Mouse (Mus musculus): ENCODE data around the gene Cfap46. TPM values are rescaled to one million over a fixed set of nuclear protein-coding genes. Genes with fewer than 3 reads are reported as not detected.

Cfap46 gene
- polyA plus RNA-seq, 1 experiment from 2014 or later, result 0.29 TPM

DNA sequence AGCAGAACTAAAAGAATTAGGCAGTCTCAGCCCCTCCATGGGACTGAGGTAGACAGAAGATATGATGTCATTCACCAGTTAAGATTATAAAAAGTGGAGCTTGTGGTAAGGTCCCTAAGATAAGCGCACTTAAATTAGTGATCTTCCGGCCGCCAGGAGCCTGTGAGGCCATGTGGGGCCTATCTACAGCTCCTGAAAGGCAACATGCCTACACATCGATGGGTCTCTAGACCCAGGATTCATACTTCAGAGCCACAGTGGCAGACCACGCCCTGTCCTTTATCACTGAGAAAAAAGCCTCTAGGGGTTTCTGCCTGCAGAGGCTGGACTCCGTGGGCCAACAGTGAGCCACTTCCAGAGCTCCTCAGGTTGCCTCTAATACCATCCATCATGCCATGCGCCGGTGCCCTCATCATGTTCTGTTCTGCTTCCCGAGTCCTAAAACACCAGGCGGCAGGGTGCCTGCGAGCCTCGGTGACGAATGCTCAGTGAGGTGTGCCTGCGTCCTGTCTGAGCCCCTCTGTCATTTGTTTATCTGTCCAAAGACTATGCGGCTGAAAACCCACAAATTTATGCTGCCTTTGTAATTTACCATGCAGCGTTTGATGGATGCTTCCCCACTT, 107.4 kb downstream of the Cfap46 start:
- Histone ChIP-seq H3K36me3 (peaks cover 18% of the 10 kb centered on the region), H3K27me3 (peaks cover 47% of the 10 kb centered on the region), H3K9ac (replicated peaks) (no peak overlapping the region), H3K9me3 (no peaks in the 10 kb centered on the region), H3K4me1 (replicated peaks) (peaks cover 6% of the 10 kb centered on the region; the same call in 1 of the 2 replicates), H3K4me3 (replicated peaks) (no peak overlapping the region), H3K27ac (no peak overlapping the region), H3K4me2 (no peak overlapping the region)
- WGBS, result 78% methylated on average over 16 of the region's 16 CpGs
- no peak for ATAC-seq (ENCODE audit: insufficient number of reproducible peaks, insufficient read depth, low FRiP score, low TSS enrichment, low read depth)

DNA sequence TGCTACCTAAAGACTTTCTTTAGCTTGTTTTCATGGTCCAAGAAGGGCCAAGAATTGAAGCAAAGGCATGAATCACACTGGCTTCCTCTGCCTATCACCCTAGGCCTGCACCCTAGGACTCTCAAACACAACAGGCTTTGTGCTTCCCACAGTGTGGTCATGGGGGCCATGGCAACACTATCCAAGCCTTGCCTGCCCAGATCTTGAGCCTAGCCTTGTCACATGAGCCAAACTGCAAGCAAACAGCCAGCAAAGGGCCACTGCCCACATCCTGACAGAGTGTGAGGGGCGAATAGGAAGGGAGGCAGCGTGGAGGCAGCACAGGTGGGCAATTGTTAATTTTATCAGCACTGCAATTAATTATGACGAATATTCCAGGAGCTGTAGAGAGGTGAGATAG, 111.0 kb downstream of the Cfap46 start:
- Histone ChIP-seq H3K4me2 (no peak overlapping the region), H3K9me3 (no peaks in the 10 kb centered on the region), H3K36me3 (peaks cover 14% of the 10 kb centered on the region; the same call in 1 of the 2 replicates), H3K4me1 (replicated peaks) (no peaks in the 10 kb centered on the region), H3K4me3 (replicated peaks) (no peak overlapping the region), H3K9ac (replicated peaks) (no peak overlapping the region), H3K27ac (no peak overlapping the region), H3K27me3 (peaks cover 12% of the 10 kb centered on the region)
- ATAC-seq (ENCODE audit: insufficient number of reproducible peaks, insufficient read depth, low FRiP score, low TSS enrichment, low read depth), result no peak
- 74% methylated on average over 3 of the region's 3 CpGs for whole genome bisulfite sequencing

DNA sequence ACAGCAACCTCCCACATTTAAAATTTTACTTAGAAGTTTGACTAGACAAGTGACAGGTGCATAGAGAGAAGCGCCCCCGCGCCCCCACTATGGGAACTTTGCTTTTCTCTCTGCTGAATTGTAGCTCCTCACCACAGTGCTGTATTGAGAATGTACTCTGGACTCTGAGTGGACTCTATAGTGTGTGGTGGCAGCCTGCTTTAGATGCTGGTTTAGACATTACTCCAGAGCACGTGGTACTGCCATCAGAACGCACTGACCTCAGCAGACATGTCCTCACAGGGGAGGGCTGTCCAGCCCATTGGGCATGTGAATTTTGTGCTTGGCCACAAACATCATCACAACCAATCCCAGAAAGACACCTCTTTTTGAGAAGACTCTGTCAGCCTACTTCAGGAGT, 112.8 kb downstream of the Cfap46 start:
- no peaks in the 10 kb centered on the region for H3K9me3 ChIP-seq
- H3K4me3 ChIP-seq (replicated peaks), result no peak overlapping the region
- 93% methylated on average over 5 of the region's 5 CpGs for WGBS
- peaks cover 22% of the 10 kb centered on the region; the same call in 1 of the 2 replicates for H3K36me3 ChIP-seq
- no peaks in the 10 kb centered on the region; the same call in 1 of the 2 replicates for H3K27me3 ChIP-seq
- ATAC-seq (ENCODE audit: insufficient number of reproducible peaks, insufficient read depth, low FRiP score, low TSS enrichment, low read depth), result no peak
- H3K27ac ChIP-seq, result no peak overlapping the region
- H3K9ac ChIP-seq (replicated peaks), result no peak overlapping the region
- no peak overlapping the region for H3K4me2 ChIP-seq
- no peaks in the 10 kb centered on the region for H3K4me1 ChIP-seq (replicated peaks)

DNA sequence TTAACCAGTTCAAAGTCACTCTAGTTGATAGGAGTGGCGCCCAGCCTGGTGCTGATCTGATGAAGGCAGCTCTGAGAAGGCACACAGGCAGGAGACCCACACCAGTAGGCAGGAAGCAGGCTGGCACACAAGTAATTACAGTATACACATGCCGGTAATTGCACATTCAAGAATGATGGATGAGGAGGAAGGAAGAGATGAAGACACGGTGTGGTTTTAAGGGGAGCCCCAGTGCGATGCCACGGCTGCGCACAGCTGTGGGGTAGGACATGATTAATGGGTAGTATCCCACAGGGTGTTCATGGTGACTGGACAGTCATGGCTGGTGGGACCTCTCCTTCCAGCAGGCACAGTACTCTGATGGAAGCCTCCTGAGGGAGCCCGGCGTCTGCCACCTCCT, 117.1 kb downstream of the Cfap46 start:
- no peaks in the 10 kb centered on the region for H3K27me3 ChIP-seq
- ATAC-seq (ENCODE audit: insufficient number of reproducible peaks, insufficient read depth, low FRiP score, low TSS enrichment, low read depth), result no peak
- 75% methylated on average over 8 of the region's 8 CpGs for WGBS

GRCm38 (mm10) chr7:139565998-139566397, 117.6 kb downstream of the Cfap46 start:
- WGBS, result 89% methylated on average over 6 of the region's 6 CpGs
- Histone ChIP-seq H3K4me1 (replicated peaks) (no peaks in the 10 kb centered on the region), H3K27me3 (no peaks in the 10 kb centered on the region), H3K27ac (no peak overlapping the region), H3K36me3 (peaks cover 21% of the 10 kb centered on the region; the same call in 1 of the 2 replicates), H3K4me3 (replicated peaks) (no peak overlapping the region), H3K9me3 (no peaks in the 10 kb centered on the region), H3K9ac (replicated peaks) (no peak overlapping the region), H3K4me2 (no peak overlapping the region)
- ATAC-seq (ENCODE audit: insufficient number of reproducible peaks, insufficient read depth, low FRiP score, low TSS enrichment, low read depth), result no peak

More for the DNA sequence above, 117.1 kb downstream of the Cfap46 start:
- Histone ChIP-seq H3K27ac (no peak overlapping the region), H3K4me3 (replicated peaks) (no peak overlapping the region), H3K4me2 (no peak overlapping the region), H3K4me1 (replicated peaks) (no peaks in the 10 kb centered on the region), H3K36me3 (peaks cover 21% of the 10 kb centered on the region; the same call in 1 of the 2 replicates), H3K9me3 (no peaks in the 10 kb centered on the region), H3K9ac (replicated peaks) (no peak overlapping the region)

DNA sequence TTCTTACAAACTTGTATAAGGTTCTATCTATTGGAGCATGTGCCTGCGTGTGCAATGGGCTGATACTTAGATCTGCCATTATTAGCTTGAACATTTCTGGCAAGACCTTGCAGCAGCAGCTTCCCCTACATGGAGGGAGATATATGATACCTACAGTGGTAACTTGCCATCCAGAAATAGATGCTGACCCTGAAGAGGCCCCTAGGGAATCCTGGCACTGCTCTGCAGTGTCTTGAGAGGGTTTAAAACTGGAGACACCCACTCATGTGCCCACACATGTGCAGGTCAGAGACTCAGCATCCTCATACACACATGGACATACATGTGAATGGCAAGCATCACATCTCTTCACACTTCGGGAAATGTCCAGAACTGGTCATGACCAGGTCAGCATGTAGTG, 119.5 kb downstream of the Cfap46 start:
- Histone ChIP-seq H3K4me1 (replicated peaks) (no peaks in the 10 kb centered on the region), H3K36me3 (peaks cover 29% of the 10 kb centered on the region; the same call in 1 of the 2 replicates), H3K9me3 (no peaks in the 10 kb centered on the region), H3K4me3 (replicated peaks) (no peak overlapping the region), H3K9ac (replicated peaks) (no peak overlapping the region), H3K27ac (no peak overlapping the region), H3K4me2 (no peak overlapping the region), H3K27me3 (no peaks in the 10 kb centered on the region)
- WGBS, result 84% methylated on average over 2 of the region's 2 CpGs
- ATAC-seq (ENCODE audit: insufficient number of reproducible peaks, insufficient read depth, low FRiP score, low TSS enrichment, low read depth), result no peak

GRCm38 (mm10) chr7:139563425-139563824, 120.2 kb downstream of the Cfap46 start:
- ATAC-seq (ENCODE audit: insufficient number of reproducible peaks, insufficient read depth, low FRiP score, low TSS enrichment, low read depth), result no peak
- Histone ChIP-seq H3K27me3 (no peaks in the 10 kb centered on the region), H3K9me3 (no peaks in the 10 kb centered on the region), H3K27ac (no peak overlapping the region), H3K9ac (replicated peaks) (no peak overlapping the region), H3K4me3 (replicated peaks) (no peak overlapping the region), H3K4me2 (no peak overlapping the region), H3K36me3 (peaks cover 31% of the 10 kb centered on the region), H3K4me1 (replicated peaks) (no peaks in the 10 kb centered on the region)
- WGBS, result 73% methylated on average over 4 of the region's 4 CpGs

- Histone ChIP-seq H3K27ac (no peak overlapping the region), H3K9me3 (no peaks in the 10 kb centered on the region), H3K9ac (replicated peaks) (no peak overlapping the region), H3K27me3 (no peaks in the 10 kb centered on the region), H3K36me3 (peaks cover 13% of the 10 kb centered on the region), H3K4me1 (replicated peaks) (no peaks in the 10 kb centered on the region), H3K4me3 (replicated peaks) (no peak overlapping the region), H3K4me2 (no peak overlapping the region)
- ATAC-seq (ENCODE audit: insufficient number of reproducible peaks, insufficient read depth, low FRiP score, low TSS enrichment, low read depth), result no peak
- WGBS, result 90% methylated on average over 10 of the region's 10 CpGs
Observed at GRCm38 (mm10) chr7:139559659-139560058, 124.0 kb downstream of the Cfap46 start.

GRCm38 (mm10) chr7:139556746-139557526, 126.7 kb downstream of the Cfap46 start:
- H3K4me3 ChIP-seq (replicated peaks), result no peak overlapping the region
- 40% methylated on average over 10 of the region's 10 CpGs for WGBS
- ATAC-seq (ENCODE audit: insufficient number of reproducible peaks, insufficient read depth, low FRiP score, low TSS enrichment, low read depth), result no peak
- H3K4me2 ChIP-seq, result no peak overlapping the region
- no peak overlapping the region for H3K9ac ChIP-seq (replicated peaks)
- H3K4me1 ChIP-seq (replicated peaks), result no peaks in the 10 kb centered on the region
- H3K27me3 ChIP-seq, result no peaks in the 10 kb centered on the region
- H3K9me3 ChIP-seq, result no peaks in the 10 kb centered on the region
- H3K27ac ChIP-seq, result no peak overlapping the region
- peaks cover 12% of the 10 kb centered on the region for H3K36me3 ChIP-seq

GRCm38 (mm10) chr7:139556331-139556730, 127.3 kb downstream of the Cfap46 start:
- H3K27me3 ChIP-seq, result no peaks in the 10 kb centered on the region
- H3K4me1 ChIP-seq (replicated peaks), result no peaks in the 10 kb centered on the region
- no peak for ATAC-seq (ENCODE audit: insufficient number of reproducible peaks, insufficient read depth, low FRiP score, low TSS enrichment, low read depth)
- no peak overlapping the region for H3K9ac ChIP-seq (replicated peaks)
- WGBS, result 71% methylated on average over 5 of the region's 5 CpGs
- no peak overlapping the region for H3K4me2 ChIP-seq
- H3K36me3 ChIP-seq, result peaks cover 12% of the 10 kb centered on the region
- no peaks in the 10 kb centered on the region for H3K9me3 ChIP-seq
- no peak overlapping the region for H3K4me3 ChIP-seq (replicated peaks)
- H3K27ac ChIP-seq, result no peak overlapping the region

DNA sequence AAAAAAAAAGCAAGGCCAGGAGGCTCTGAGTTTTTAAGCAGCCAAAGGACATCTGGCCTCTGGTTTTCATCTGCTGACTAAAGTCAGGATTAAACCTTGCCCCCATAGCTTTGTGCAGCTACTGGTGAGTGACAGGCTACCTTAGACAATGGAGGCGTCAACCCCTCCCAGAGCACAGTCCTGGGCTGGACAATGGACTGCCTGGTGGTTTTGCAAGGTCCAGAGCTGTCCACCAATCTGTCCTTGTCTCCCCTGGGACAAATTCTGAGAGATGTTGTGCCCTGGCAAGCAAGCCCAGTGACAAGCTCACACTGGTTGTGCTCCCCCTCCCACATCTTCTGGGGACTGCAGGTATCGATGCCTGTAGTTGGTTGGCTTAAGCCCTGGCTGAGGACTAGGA, 132.1 kb downstream of the Cfap46 start:
- no peak for ATAC-seq (ENCODE audit: insufficient number of reproducible peaks, insufficient read depth, low FRiP score, low TSS enrichment, low read depth)
- H3K27ac ChIP-seq, result no peak overlapping the region
- H3K9ac ChIP-seq (replicated peaks), result no peak overlapping the region
- no peaks in the 10 kb centered on the region for H3K36me3 ChIP-seq
- H3K9me3 ChIP-seq, result no peaks in the 10 kb centered on the region
- H3K27me3 ChIP-seq, result no peaks in the 10 kb centered on the region
- H3K4me3 ChIP-seq (replicated peaks), result no peak overlapping the region
- 95% methylated on average over 2 of the region's 2 CpGs for WGBS
- H3K4me1 ChIP-seq (replicated peaks), result no peaks in the 10 kb centered on the region
- H3K4me2 ChIP-seq, result no peak overlapping the region
